Mouse (Mus musculus): Measurements from ENCODE around the gene Wdfy1. TPM values are rescaled to one million over a fixed set of nuclear protein-coding genes. Genes with fewer than 3 reads are reported as not detected.

Wdfy1 gene
- total RNA-seq (2021) = 10 to 100 TPM; 16.6 to 18.7 TPM
- long read RNA-seq, experiment 1, full-length matches to known transcripts = 25 of 35 reads
- long read RNA-seq, experiment 1, partial matches to known transcripts = 0 of 35 reads
- long read RNA-seq, experiment 1, other reads (novel, unspliced or antisense) = 10 of 35 reads
- long read RNA-seq, experiment 2, full-length matches to known transcripts = 22 of 28 reads
- long read RNA-seq, experiment 2, partial matches to known transcripts = 0 of 28 reads
- long read RNA-seq, experiment 2, other reads (novel, unspliced or antisense) = 6 of 28 reads

GRCm38 (mm10) chr1:79775927-79776458 lies at the start of gene Wdfy1, which contains the start of gene Mrpl44:
TSS of gene Wdfy1 (minus strand) at chr1:79776143.
TSS of gene Mrpl44 (plus strand) at chr1:79776018.
- DNase-seq = peak; percentile 95

- no peak for DNase-seq
Measured at GRCm38 (mm10) chr1:79823951-79824633, 48.1 kb upstream of the Wdfy1 start.

DNA sequence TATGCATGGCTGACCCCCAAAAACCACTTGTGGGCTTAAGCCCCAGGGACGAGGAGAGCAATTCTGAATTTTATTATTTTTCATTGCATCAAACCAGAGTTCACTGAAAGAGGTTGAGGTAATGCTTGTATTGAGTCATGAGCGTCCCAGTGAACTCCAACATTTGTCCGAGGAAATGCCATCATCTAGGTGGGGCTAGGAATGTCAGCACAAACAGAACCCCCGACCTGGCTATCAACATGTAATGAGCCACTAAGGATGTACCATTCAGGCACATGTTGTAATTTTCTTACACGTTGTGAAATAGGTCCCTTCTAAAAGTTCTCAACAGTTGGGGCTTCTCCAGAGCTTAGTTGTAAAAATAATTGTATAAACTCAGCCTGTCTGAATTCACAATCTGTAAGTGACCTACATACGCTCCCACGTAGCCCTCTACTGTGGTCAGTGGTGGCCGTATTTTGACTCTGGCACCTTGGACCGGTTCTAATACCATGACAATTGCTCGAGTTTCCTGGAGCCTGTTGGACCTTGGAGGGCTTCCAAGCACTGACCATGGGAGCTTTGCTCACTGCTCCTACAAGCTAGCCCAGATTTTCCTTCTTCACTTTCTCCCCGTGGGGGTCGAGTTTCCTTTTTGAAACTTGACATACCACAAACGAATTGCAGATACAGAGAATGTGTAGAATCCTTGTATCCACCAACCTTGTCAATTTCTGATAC lies 47.0 kb upstream of the Wdfy1 start:
- peak; percentile 72 for DNase-seq

GRCm38 (mm10) chr1:79819296-79819879 lies 43.4 kb upstream of the Wdfy1 start:
- no peak for DNase-seq

DNA sequence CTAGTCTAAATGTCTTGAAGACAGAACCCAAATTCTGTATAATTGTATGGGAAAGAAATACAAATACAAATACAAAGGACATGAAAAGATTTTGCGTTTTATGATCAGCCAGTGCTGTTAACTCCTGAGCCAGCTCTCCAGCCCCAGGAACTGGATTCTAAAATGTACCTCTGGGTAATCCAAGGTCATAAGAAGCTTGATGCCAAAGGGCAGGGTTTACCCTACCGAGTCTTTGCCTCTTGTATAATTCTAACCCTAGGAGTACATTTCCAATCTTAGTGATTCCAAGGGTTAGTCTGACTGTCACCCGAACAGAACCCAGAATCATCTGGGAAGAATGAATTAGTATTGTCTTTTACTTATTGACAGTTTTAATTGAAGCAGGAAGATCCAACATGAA lies 39.5 kb upstream of the Wdfy1 start:
- no peak for DNase-seq

DNA sequence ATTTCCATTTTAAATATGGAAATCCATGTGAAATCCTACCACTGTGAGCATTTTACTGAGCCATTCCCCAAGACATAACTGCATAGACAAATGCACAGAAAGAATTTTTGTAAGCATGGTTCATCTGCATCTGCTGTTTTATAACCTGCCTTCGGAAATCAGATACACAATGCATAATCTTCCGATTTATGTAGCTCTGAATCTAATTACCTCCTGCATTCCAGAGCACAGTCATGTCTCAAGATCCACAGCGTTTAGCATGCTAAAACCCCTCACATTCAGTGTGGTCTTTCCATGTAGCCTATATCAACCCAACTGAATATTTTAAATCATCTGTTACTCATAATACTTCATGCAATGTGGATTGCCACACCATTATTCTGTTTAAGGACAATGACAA lies 33.5 kb upstream of the Wdfy1 start:
- DNase-seq = no peak

GRCm38 (mm10) chr1:79806865-79807264 lies 30.9 kb upstream of the Wdfy1 start:
- DNase-seq = no peak

- no peak for DNase-seq
Measured at GRCm38 (mm10) chr1:79803614-79804013, 27.7 kb upstream of the Wdfy1 start.

- no peak for DNase-seq
Measured at GRCm38 (mm10) chr1:79802858-79803427, 27.0 kb upstream of the Wdfy1 start.

GRCm38 (mm10) chr1:79797084-79797483 lies 21.1 kb upstream of the Wdfy1 start:
- no peak for DNase-seq

- peak; percentile 29 for DNase-seq
Measured at GRCm38 (mm10) chr1:79786267-79786927, 10.5 kb upstream of the Wdfy1 start.

- no peak for DNase-seq
Measured at GRCm38 (mm10) chr1:79782433-79782832, 6.5 kb upstream of the Wdfy1 start.

DNA sequence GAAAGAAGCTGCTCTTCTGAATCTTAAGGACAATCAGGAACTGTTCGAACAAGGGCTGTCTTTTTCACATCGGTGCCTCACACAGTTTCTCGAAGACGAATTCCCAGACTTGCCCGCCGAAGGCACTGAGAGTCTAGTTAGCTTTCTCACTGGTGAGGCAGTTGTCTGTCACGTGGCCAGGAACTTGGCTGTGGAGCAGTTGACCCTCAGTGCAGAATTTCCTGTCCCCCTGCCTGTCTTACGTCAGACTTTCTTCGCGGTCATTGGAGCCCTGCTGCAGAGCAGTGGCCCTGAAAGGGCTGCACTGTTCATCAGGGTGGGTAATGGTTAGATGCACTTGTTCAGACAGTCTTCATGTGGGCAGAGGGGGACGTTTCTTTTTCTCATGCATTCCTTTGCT lies 2.1 kb upstream of the Wdfy1 start:
- DNase-seq = no peak

DNA sequence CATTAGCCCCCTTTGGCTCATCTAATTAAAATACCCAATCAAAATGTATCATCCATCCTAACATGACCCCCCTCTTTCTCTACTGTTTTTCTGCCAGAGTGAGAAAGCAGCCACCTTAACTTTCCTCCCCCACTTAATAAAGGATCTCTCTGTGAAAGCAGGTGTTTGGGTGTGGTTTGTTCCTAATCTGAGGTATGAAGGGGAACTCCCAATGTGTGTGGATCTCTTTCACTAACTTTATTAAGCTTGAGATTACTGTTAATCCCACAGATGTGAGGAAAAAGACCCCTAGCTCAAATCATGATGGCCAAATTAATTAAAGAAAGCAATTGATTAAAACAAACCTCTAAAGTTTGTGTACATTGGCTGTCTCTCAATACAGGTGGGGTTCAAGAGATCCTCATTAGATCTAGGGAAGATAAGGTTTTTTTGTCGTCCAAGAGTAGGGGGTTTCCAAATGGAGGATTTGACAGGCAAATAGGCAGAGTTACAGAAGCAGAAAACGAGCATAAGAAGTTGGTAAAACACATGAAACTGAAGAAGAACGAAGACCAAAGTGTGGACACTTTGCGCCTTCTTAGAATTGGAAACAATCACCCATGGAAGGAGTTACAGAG lies 1.7 kb downstream of the Wdfy1 start:
- no peak for DNase-seq

GRCm38 (mm10) chr1:79768231-79768630 lies 7.7 kb downstream of the Wdfy1 start:
- no peak for DNase-seq

- DNase-seq = no peak
Measured at GRCm38 (mm10) chr1:79764483-79764882, 11.5 kb downstream of the Wdfy1 start.

GRCm38 (mm10) chr1:79764031-79764430 lies 11.9 kb downstream of the Wdfy1 start:
- DNase-seq = no peak

DNA sequence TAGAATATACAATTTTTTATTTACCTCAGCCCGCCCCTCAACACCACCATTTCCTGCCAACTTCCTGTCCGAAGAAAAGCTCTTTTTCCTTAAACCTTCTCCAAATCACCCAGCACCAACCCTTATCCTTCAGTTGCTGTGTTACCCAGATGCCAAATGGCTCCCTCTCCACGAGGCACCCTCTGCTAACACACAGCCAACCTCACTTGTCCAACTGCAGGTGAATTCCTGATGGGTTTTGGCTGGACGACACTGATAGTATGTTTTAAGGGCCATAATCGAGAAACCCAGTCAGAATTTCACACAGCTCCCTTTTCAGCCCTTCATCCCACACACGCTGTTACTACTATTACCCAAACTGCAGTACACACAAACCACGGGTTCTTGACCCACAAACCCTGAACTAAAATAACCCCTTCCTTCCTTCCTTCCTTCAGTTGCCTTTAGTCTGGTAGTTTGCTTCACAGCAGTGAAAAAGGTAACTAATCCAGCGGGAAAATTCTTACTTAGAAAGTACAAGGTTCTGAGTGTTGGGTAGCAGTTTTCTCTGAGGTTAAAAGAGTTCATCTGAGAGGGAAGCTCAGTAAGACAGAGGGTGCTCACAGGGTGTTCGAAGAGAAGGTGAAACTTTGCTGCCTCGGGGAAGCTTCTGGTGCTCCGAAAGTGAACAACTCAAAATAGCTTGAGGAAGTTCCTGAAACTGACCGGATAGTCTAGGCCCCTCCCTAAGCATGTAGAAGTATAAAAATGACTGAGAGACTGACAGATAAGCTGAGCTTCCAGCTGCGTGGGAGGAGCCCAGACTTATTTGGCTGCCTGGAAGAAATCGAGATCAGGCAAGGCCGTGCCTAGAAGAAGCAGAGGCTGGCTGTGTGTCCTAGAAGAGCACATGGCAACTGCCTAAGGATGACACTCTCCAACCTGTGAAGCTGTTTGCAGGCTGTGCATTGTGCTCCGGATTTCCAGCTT lies 13.4 kb downstream of the Wdfy1 start:
- DNase-seq = no peak

DNA sequence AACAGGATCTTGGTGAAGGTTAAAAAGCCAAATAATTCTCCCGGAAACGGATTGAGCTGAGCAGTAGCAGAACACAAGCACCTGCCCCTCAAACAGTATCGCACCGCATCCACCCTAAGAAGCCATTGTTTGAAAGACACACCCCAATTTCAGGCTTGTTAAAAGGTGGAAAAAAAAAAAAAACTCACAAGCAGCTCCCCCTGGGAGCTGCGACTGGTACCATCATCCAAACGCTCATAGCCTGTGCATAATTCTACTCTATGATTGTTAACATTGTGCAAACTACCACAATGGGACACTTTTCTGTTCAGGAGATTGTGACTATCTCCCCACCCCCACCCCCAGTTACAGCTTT lies 14.0 kb downstream of the Wdfy1 start:
- DNase-seq = no peak

Data from gastrocnemius, postnatal 10 days (tissue).